Mouse (Mus musculus): ENCODE results near the gene Myl9.

- TF ChIP-seq POLR2A (IDR thresholded peaks at IDR 0.05; ENCODE audit: low read depth, low read length) (no peak), CTCF (conservative IDR thresholded peaks at IDR 0.05; ENCODE audit: insufficient read depth, insufficient read length, low read depth, low read length) (no peak)
These were observed 4.3 kb downstream of the Myl9 start for GRCm38 (mm10) chr2:156779488-156779887.
